Mouse (Mus musculus): ENCODE data around the gene Gm37419.

DNA sequence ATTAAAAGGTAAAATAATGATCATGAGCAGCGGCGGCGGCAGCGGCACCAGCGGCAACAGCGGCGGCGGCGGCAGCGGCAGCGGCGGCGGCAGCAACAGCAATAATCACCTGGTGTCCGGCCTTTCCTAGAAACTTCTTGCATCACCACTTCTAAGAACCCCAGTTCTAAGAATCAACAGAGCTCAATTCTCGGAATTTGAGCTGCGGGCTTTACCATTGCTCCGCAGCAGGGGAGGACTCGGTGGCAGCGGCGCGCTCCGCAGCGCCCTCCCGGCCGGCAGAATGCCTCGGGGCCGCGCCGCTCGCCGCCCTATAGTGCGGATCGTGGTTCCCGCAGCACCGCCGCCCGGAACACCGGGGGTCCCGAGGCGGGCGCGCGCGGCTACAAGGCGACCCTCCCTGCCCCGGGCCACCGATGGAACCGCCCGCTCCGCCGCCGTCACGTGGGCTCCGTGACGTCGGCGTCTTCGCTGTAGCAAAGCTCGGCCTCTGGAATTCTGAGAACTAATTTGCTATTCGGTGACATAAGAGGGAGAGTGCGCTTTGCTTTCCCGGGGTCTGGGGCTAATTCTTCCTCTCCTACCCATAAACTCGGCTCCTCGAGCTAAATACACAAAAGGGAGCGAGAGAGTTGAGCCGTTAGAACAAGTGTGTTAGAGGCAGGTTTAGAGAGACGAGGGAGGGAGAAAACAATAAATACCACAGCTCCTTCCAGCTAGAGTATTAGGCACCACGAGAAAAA is at the start of gene Gm37419, which contains the start of gene Bcl6:
- TF ChIP-seq CTCF (conservative IDR thresholded peaks at IDR 0.05; ENCODE audit: low read length), result no peak
- TF ChIP-seq NANOG (IDR thresholded peaks at IDR 0.05; ENCODE audit: borderline replicate concordance, low read length), result no peak
